Mouse (Mus musculus): Measurements from ENCODE around the gene Arcn1. TPM values are rescaled to one million over a fixed set of nuclear protein-coding genes. Genes with fewer than 3 reads are reported as not detected.

Gene Arcn1
- polyA plus RNA-seq, 1 experiment from 2014 or later, result 191 TPM

GRCm38 (mm10) chr9:44734524-44735494, 32.8 kb downstream of the Arcn1 start, which contains the start of gene Phldb1:
Gene Phldb1, minus strand, starts transcription at chr9:44735198.
- peaks cover 8% of the 10 kb centered on the region; the same call in 1 of the 2 replicates for H3K4me1 ChIP-seq (ENCODE audit: control insufficient read depth, insufficient read depth, low read length)
- H3K9ac ChIP-seq (ENCODE audit: low read length), result peak within 1 kb of the TSS; percentile 68
- WGBS, result under 1% methylated on average over 45 of the region's 47 CpGs
- H3K27me3 ChIP-seq (ENCODE audit: control insufficient read depth, insufficient read depth, low read length), result peaks cover 7% of the 10 kb centered on the region; the same call in 1 of the 2 replicates
- H3K4me3 ChIP-seq (ENCODE audit: low read depth, low read length), result peak within 1 kb of the TSS; percentile 63
- H3K36me3 ChIP-seq (ENCODE audit: control insufficient read depth, insufficient read depth, low read length), result no peaks in the 10 kb centered on the region
- peak; percentile 74 for ATAC-seq (ENCODE audit: low FRiP score)
- no peak within 1 kb of the TSS for H3K27ac ChIP-seq (ENCODE audit: low read depth, low read length)
- H3K4me2 ChIP-seq, result peak within 1 kb of the TSS; percentile 100
- peak; percentile 93 for DNase-seq (ENCODE audit: low spot score, missing footprints)
- no peaks in the 10 kb centered on the region for H3K9me3 ChIP-seq (ENCODE audit: control insufficient read depth, low read length)

- peak; percentile 93 for DNase-seq (ENCODE audit: low spot score, missing footprints)
- peaks cover 8% of the 10 kb centered on the region; the same call in 1 of the 2 replicates for H3K4me1 ChIP-seq (ENCODE audit: control insufficient read depth, insufficient read depth, low read length)
- no peaks in the 10 kb centered on the region for H3K9me3 ChIP-seq (ENCODE audit: control insufficient read depth, low read length)
- no peak overlapping the region for H3K27ac ChIP-seq (ENCODE audit: low read depth, low read length)
- peak; percentile 43 for ATAC-seq (ENCODE audit: low FRiP score)
- H3K27me3 ChIP-seq (ENCODE audit: control insufficient read depth, insufficient read depth, low read length), result peaks cover 7% of the 10 kb centered on the region; the same call in 1 of the 2 replicates
- H3K4me2 ChIP-seq, result peak overlapping the region; percentile 100
- WGBS, result under 1% methylated on average over 76 of the region's 79 CpGs
- H3K9ac ChIP-seq (ENCODE audit: low read length), result peak overlapping the region; percentile 68
- peak overlapping the region; percentile 63 for H3K4me3 ChIP-seq (ENCODE audit: low read depth, low read length)
- no peaks in the 10 kb centered on the region for H3K36me3 ChIP-seq (ENCODE audit: control insufficient read depth, insufficient read depth, low read length)
These were observed 33.7 kb downstream of the Arcn1 start for GRCm38 (mm10) chr9:44733671-44734523.

- H3K9me3 ChIP-seq (ENCODE audit: control insufficient read depth, low read length), result no peaks in the 10 kb centered on the region
- H3K4me2 ChIP-seq, result peak overlapping the region; percentile 100
- no peak overlapping the region for H3K4me3 ChIP-seq (ENCODE audit: low read depth, low read length)
- DNase-seq (ENCODE audit: low spot score, missing footprints) (no peak), ATAC-seq (ENCODE audit: low FRiP score) (no peak)
- no peaks in the 10 kb centered on the region for H3K36me3 ChIP-seq (ENCODE audit: control insufficient read depth, insufficient read depth, low read length)
- 56% methylated on average over 12 of the region's 12 CpGs for WGBS
- H3K27ac ChIP-seq (ENCODE audit: low read depth, low read length), result no peak overlapping the region
- H3K4me1 ChIP-seq (ENCODE audit: control insufficient read depth, insufficient read depth, low read length), result peaks cover 8% of the 10 kb centered on the region; the same call in 1 of the 2 replicates
- H3K9ac ChIP-seq (ENCODE audit: low read length), result no peak overlapping the region
- H3K27me3 ChIP-seq (ENCODE audit: control insufficient read depth, insufficient read depth, low read length), result peaks cover 7% of the 10 kb centered on the region; the same call in 1 of the 2 replicates
These were observed 34.6 kb downstream of the Arcn1 start for GRCm38 (mm10) chr9:44732921-44733530.

- DNase-seq (ENCODE audit: low spot score, missing footprints) (no peak), ATAC-seq (ENCODE audit: low FRiP score) (no peak)
- Histone ChIP-seq H3K4me2 (no peak overlapping the region), H3K27me3 (ENCODE audit: control insufficient read depth, insufficient read depth, low read length) (peaks cover 7% of the 10 kb centered on the region; the same call in 1 of the 2 replicates), H3K4me1 (ENCODE audit: control insufficient read depth, insufficient read depth, low read length) (peaks cover 8% of the 10 kb centered on the region; the same call in 1 of the 2 replicates), H3K36me3 (ENCODE audit: control insufficient read depth, insufficient read depth, low read length) (no peaks in the 10 kb centered on the region), H3K9me3 (ENCODE audit: control insufficient read depth, low read length) (no peaks in the 10 kb centered on the region), H3K27ac (ENCODE audit: low read depth, low read length) (no peak overlapping the region), H3K4me3 (ENCODE audit: low read depth, low read length) (no peak overlapping the region), H3K9ac (ENCODE audit: low read length) (no peak overlapping the region)
- 68% methylated on average over 5 of the region's 5 CpGs for WGBS
These were observed 35.5 kb downstream of the Arcn1 start for GRCm38 (mm10) chr9:44732130-44732549.

GRCm38 (mm10) chr9:44727441-44727840, 40.2 kb downstream of the Arcn1 start:
- 43% methylated on average over 5 of the region's 5 CpGs for WGBS
- Histone ChIP-seq H3K27ac (ENCODE audit: low read depth, low read length) (no peak overlapping the region), H3K4me1 (ENCODE audit: control insufficient read depth, insufficient read depth, low read length) (peaks cover 30% of the 10 kb centered on the region)

DNA sequence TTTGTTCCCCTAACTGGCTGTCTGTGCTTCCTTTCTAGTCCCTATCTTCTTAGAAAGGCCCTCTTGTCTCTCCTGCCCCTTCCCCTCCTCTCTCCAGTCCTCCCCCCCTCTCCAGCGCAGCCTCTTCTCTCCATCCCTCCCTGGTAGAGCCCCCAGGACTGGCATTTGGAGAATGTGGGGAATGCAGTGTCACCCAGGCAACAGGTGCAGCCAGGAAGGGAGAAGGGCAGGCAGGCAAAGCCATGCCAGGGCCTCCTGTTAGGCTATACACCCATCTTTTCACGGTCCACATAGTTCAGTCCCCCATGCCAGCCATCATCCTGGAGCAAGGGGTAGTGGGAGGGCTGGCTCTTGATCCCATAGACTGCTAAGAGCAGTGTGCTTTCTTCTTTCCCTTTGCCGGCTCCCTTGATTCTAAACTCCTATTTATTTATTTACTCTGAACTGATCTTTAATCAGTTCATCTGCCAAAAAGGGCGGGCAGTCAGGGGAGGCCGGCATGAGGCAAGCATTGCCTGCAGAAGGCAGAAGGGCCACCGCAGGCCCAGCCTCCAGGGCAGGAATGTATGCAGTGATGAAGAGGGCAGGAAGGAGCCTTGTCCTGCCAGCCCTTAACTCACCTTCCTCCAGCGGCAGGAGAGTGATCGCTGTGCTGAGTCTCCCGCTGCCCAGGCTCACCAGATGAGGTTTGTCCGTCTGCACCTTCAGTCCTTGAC, 41.1 kb downstream of the Arcn1 start:
- H3K4me1 ChIP-seq (ENCODE audit: control insufficient read depth, insufficient read depth, low read length), result peaks cover 32% of the 10 kb centered on the region
- 0 out of 2 replicates have a peak overlapping the region, but pooled peaks have one; percentile 4 for H3K27ac ChIP-seq (ENCODE audit: low read depth, low read length)
- no peaks in the 10 kb centered on the region for H3K9me3 ChIP-seq (ENCODE audit: control insufficient read depth, low read length)
- no peak for ATAC-seq (ENCODE audit: low FRiP score)
- 47% methylated on average over 10 of the region's 10 CpGs for WGBS
- no peak for DNase-seq (ENCODE audit: low spot score, missing footprints)
- no peak overlapping the region for H3K4me3 ChIP-seq (ENCODE audit: low read depth, low read length)
- H3K4me2 ChIP-seq, result no peak overlapping the region
- no peaks in the 10 kb centered on the region for H3K27me3 ChIP-seq (ENCODE audit: control insufficient read depth, insufficient read depth, low read length)
- H3K36me3 ChIP-seq (ENCODE audit: control insufficient read depth, insufficient read depth, low read length), result no peaks in the 10 kb centered on the region
- H3K9ac ChIP-seq (ENCODE audit: low read length), result peak overlapping the region; percentile 7; the same call in 1 of the 2 replicates

More at GRCm38 (mm10) chr9:44727441-44727840, 40.2 kb downstream of the Arcn1 start:
- no peak overlapping the region for H3K4me2 ChIP-seq
- 0 out of 2 replicates have a peak, but pooled peaks cover under 1% of the 10 kb centered on the region for H3K27me3 ChIP-seq (ENCODE audit: control insufficient read depth, insufficient read depth, low read length)
- H3K36me3 ChIP-seq (ENCODE audit: control insufficient read depth, insufficient read depth, low read length), result no peaks in the 10 kb centered on the region
- ATAC-seq (ENCODE audit: low FRiP score) (no peak), DNase-seq (ENCODE audit: low spot score, missing footprints) (no peak)
- H3K4me3 ChIP-seq (ENCODE audit: low read depth, low read length), result no peak overlapping the region
- H3K9ac ChIP-seq (ENCODE audit: low read length), result no peak overlapping the region
- H3K9me3 ChIP-seq (ENCODE audit: control insufficient read depth, low read length), result no peaks in the 10 kb centered on the region

GRCm38 (mm10) chr9:44724665-44725064, 43.0 kb downstream of the Arcn1 start:
- Histone ChIP-seq H3K4me3 (ENCODE audit: low read depth, low read length) (no peak overlapping the region), H3K9ac (ENCODE audit: low read length) (no peak overlapping the region), H3K27me3 (ENCODE audit: control insufficient read depth, insufficient read depth, low read length) (no peaks in the 10 kb centered on the region), H3K9me3 (ENCODE audit: control insufficient read depth, low read length) (no peaks in the 10 kb centered on the region), H3K36me3 (ENCODE audit: control insufficient read depth, insufficient read depth, low read length) (no peaks in the 10 kb centered on the region), H3K27ac (ENCODE audit: low read depth, low read length) (peak overlapping the region; percentile 2; the same call in 1 of the 2 replicates), H3K4me1 (ENCODE audit: control insufficient read depth, insufficient read depth, low read length) (peaks cover 44% of the 10 kb centered on the region), H3K4me2 (no peak overlapping the region)
- 45% methylated on average over 2 of the region's 2 CpGs for WGBS
- ATAC-seq (ENCODE audit: low FRiP score), result no peak
- DNase-seq (ENCODE audit: low spot score, missing footprints), result no peak

- H3K9ac ChIP-seq (ENCODE audit: low read length), result no peak overlapping the region
- H3K4me1 ChIP-seq (ENCODE audit: control insufficient read depth, insufficient read depth, low read length), result peaks cover 48% of the 10 kb centered on the region
- no peak for DNase-seq (ENCODE audit: low spot score, missing footprints)
- 47% methylated on average over 6 of the region's 6 CpGs for WGBS
- H3K36me3 ChIP-seq (ENCODE audit: control insufficient read depth, insufficient read depth, low read length), result no peaks in the 10 kb centered on the region
- no peak for ATAC-seq (ENCODE audit: low FRiP score)
- no peaks in the 10 kb centered on the region for H3K9me3 ChIP-seq (ENCODE audit: control insufficient read depth, low read length)
- no peak overlapping the region for H3K4me2 ChIP-seq
- no peaks in the 10 kb centered on the region for H3K27me3 ChIP-seq (ENCODE audit: control insufficient read depth, insufficient read depth, low read length)
- H3K4me3 ChIP-seq (ENCODE audit: low read depth, low read length), result no peak overlapping the region
- no peak overlapping the region; the same call in 1 of the 2 replicates for H3K27ac ChIP-seq (ENCODE audit: low read depth, low read length)
These were observed 43.4 kb downstream of the Arcn1 start for GRCm38 (mm10) chr9:44724223-44724622.
